Mouse (Mus musculus): Measurements from ENCODE around the gene Sash1.

Sash1 gene

GRCm38 (mm10) chr10:8898831-8899511 lies 13.1 kb upstream of the Sash1 start:
- in situ Hi-C loops (cut with MseI, MboI): no loop called here

- in situ Hi-C loops (cut with MseI, MboI): no loop called here
Measured at GRCm38 (mm10) chr10:8898099-8898777, 12.4 kb upstream of the Sash1 start.

- in situ Hi-C loops (cut with MseI, MboI): no loop called here
Measured at GRCm38 (mm10) chr10:8894965-8895515, 9.2 kb upstream of the Sash1 start.

GRCm38 (mm10) chr10:8890511-8890910 lies 4.6 kb upstream of the Sash1 start:
- in situ Hi-C loops (cut with MseI, MboI): no loop called here

GRCm38 (mm10) chr10:8889341-8889740 lies 3.5 kb upstream of the Sash1 start:
- in situ Hi-C loops (cut with MseI, MboI): no loop called here

- in situ Hi-C loops (cut with MseI, MboI): no loop called here
Measured at GRCm38 (mm10) chr10:8886528-8886854, 621 bp upstream of the Sash1 start.

- in situ Hi-C loops (cut with MseI, MboI): no loop called here
Measured at GRCm38 (mm10) chr10:8885201-8885600, 669 bp downstream of the Sash1 start.

GRCm38 (mm10) chr10:8884565-8884964 lies 1.3 kb downstream of the Sash1 start:
- in situ Hi-C loops (cut with MseI, MboI): no loop called here

- in situ Hi-C loops (cut with MseI, MboI): no loop called here
Measured at GRCm38 (mm10) chr10:8883686-8884085, 2.2 kb downstream of the Sash1 start.

- in situ Hi-C loops (cut with MseI, MboI): no loop called here
Measured at GRCm38 (mm10) chr10:8881736-8882135, 4.1 kb downstream of the Sash1 start.

GRCm38 (mm10) chr10:8880950-8881675 lies 4.8 kb downstream of the Sash1 start:
- in situ Hi-C loops (cut with MseI, MboI): no loop called here

- in situ Hi-C loops (cut with MseI, MboI): no loop called here
Measured at GRCm38 (mm10) chr10:8878824-8879223, 7.0 kb downstream of the Sash1 start.

- in situ Hi-C loops (cut with MseI, MboI): no loop called here
Measured at GRCm38 (mm10) chr10:8878381-8878780, 7.5 kb downstream of the Sash1 start.

- in situ Hi-C loops (cut with MseI, MboI): no loop called here
Measured at GRCm38 (mm10) chr10:8873631-8874370, 12.1 kb downstream of the Sash1 start.

- in situ Hi-C loops (cut with MseI, MboI): no loop called here
Measured at GRCm38 (mm10) chr10:8872788-8873187, 13.1 kb downstream of the Sash1 start.

- in situ Hi-C loops (cut with MseI, MboI): no loop called here
Measured at GRCm38 (mm10) chr10:8871935-8872334, 13.9 kb downstream of the Sash1 start.

- in situ Hi-C loops (cut with MseI, MboI): no loop called here
Measured at GRCm38 (mm10) chr10:8870368-8870767, 15.5 kb downstream of the Sash1 start.

GRCm38 (mm10) chr10:8866062-8866642 lies 19.7 kb downstream of the Sash1 start:
- in situ Hi-C loops (cut with MseI, MboI): no loop called here

GRCm38 (mm10) chr10:8860655-8861054 lies 25.2 kb downstream of the Sash1 start:
- in situ Hi-C loops (cut with MseI, MboI): no loop called here

GRCm38 (mm10) chr10:8858718-8859117 lies 27.2 kb downstream of the Sash1 start:
- in situ Hi-C loops (cut with MseI, MboI): no loop called here

GRCm38 (mm10) chr10:8856942-8857341 lies 28.9 kb downstream of the Sash1 start:
- in situ Hi-C loops (cut with MseI, MboI): no loop called here
